Mouse (Mus musculus) ES-E14 (cell line): ENCODE measurements around the gene Slc25a39. TPM values are rescaled to one million over a fixed set of nuclear protein-coding genes. Genes with fewer than 3 reads are reported as not detected.

ENCODE experiments used
- DNase-seq: peaks from one replicate; pipeline ENCODE4 v3.0.0-alpha.2; 2013; ENCODE audit warnings: low read depth, low spot score
- H3K27ac ChIP-seq: 2 replicates; pipeline ENCODE4 v1.5.1; 2012; ENCODE audit warnings: low read depth, mild to moderate bottlenecking, low read length, moderate library complexity, mixed read lengths; ENCODE audit not compliant: poor library complexity, insufficient read depth, severe bottlenecking
- H3K36me3 ChIP-seq: 2 replicates; pipeline ENCODE4 v1.6.1; 2012; ENCODE audit warnings: mild to moderate bottlenecking, low read length, moderate library complexity, mixed read lengths; ENCODE audit not compliant: control insufficient read depth, poor library complexity, insufficient read depth, severe bottlenecking
- H3K4me1 ChIP-seq, 2 experiments: fragments of 150-350 bp in 1 of 2; sonication (generic) in 1 of 2; 2 replicates each; pipeline ENCODE4 v1.6.1; 2012; ENCODE audit warnings: low read length in 2 of 2, mild to moderate bottlenecking in 1 of 2, mixed read lengths in 1 of 2; ENCODE audit not compliant: control insufficient read depth in 2 of 2, insufficient read depth in 2 of 2, poor library complexity in 1 of 2
- H3K4me3 ChIP-seq, 2 experiments: fragments of 150-350 bp in 1 of 2; sonication (generic) in 1 of 2; 2 replicates each; pipeline ENCODE4 v1.5.1; 2012; ENCODE audit warnings: low read length in 2 of 2, low read depth in 1 of 2, mild to moderate bottlenecking in 1 of 2, mixed read lengths in 1 of 2; ENCODE audit not compliant: insufficient read depth in 1 of 2, poor library complexity in 1 of 2, severe bottlenecking in 1 of 2
- H3K9ac ChIP-seq: 2 replicates; pipeline ENCODE4 v1.6.1; 2012; ENCODE audit warnings: low read depth, mild to moderate bottlenecking, low read length, mixed read lengths; ENCODE audit not compliant: poor library complexity, insufficient read depth, severe bottlenecking
- H3K9me3 ChIP-seq: fragments of 150-350 bp; sonication (generic); 2 replicates; pipeline ENCODE4 v1.6.1; 2012; ENCODE audit warnings: low read depth, mild to moderate bottlenecking, low read length; ENCODE audit not compliant: control insufficient read depth, insufficient read depth
- CHD2 ChIP-seq: IDR thresholded peaks from 2 replicates; pipeline ENCODE4 v1.6.1; 2014; ENCODE audit warnings: mild to moderate bottlenecking, low read depth, low read length, inconsistent platforms
- HCFC1 ChIP-seq: IDR thresholded peaks from 2 replicates; pipeline ENCODE4 v1.6.1; 2012; ENCODE audit warnings: low read length, inconsistent platforms, borderline replicate concordance; ENCODE audit not compliant: insufficient read depth
- MAFK ChIP-seq: IDR thresholded peaks from 2 replicates; pipeline ENCODE4 v1.6.1; 2014; ENCODE audit warnings: mild to moderate bottlenecking, low read depth, low read length, inconsistent platforms; ENCODE audit not compliant: insufficient read depth
- ZC3H11A ChIP-seq: IDR thresholded peaks from 2 replicates; pipeline ENCODE4 v1.6.1; 2012; ENCODE audit warnings: low read depth, mild to moderate bottlenecking, inconsistent platforms, low read length, borderline replicate concordance
- ZNF384 ChIP-seq: IDR thresholded peaks from 2 replicates; pipeline ENCODE4 v1.6.1; 2012; ENCODE audit warnings: low read depth, low read length, inconsistent platforms
- in situ Hi-C, 2 experiments: fragments of 600-800 bp; cut with MboI; formaldehyde crosslinking; loops; one replicate each; pipeline ENCODE4 v1.15.1; 2025; ENCODE audit warnings: low sequenced_read_pairs in 2 of 2, inconsistent platforms in 1 of 2; ENCODE audit not compliant: unreplicated experiment in 2 of 2
- total RNA-seq: library from RNA; depleted of rRNA; stranded (reverse); fragments of 300-350 nt; gene quantifications from 2 replicates; pipeline ENCODE4 v1.2.3, GENCODE M21; 2012

The Slc25a39 gene
- total RNA-seq, 1 experiment = 152 TPM

DNA sequence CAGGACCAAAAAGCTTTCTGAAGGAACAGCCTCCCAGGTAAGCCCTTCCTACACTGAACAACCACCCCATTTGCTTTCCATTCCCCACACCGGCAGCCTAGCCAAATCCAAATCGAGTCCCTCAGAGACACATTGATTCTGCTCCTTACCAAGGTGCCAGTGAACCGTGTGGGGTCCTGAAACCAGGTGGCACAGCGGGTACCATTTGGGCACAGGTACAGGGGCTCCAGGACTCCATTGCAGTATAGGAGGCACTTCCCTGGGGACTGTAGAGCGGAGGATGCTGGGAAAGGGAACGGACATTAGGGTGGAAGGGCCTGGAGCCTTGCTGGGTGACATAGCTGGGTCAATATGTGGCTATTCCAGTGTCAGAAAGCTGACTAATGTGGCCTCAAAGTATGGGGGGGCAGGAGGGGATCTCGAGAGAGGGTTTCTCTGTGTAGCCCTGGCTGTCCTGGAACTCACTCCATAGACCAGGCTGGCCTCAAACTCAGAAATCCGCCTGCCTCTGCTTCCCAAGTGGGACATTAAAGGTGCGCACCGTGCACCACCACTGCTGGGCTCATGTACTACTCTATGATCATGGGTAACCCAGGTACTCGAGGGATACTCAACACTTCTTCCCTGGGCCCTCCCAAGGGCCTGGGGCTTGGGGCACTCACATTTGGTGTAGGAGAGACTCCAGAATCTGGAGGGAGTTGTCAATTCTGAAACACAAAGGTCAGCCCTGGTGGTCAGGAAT is 2.0 kb downstream of the Slc25a39 start:
- peak overlapping the region; percentile 75 to 94 for H3K4me3 ChIP-seq
- H3K4me1 ChIP-seq = peaks cover 0 to 18% of the 10 kb centered on the region in 2 experiments; a peak in 2 of 4 replicates
- no peaks in the 10 kb centered on the region for H3K9me3 ChIP-seq
- H3K36me3 ChIP-seq = peaks cover 42% of the 10 kb centered on the region
- peak overlapping the region; percentile 79 for H3K9ac ChIP-seq
- 0 out of 2 replicates have a peak overlapping the region, but pooled peaks have one; percentile 67 for H3K27ac ChIP-seq
- in situ Hi-C loops = no loop called here
- TF ChIP-seq HCFC1 = no peak
- no peak for TF ChIP-seq CHD2
- TF ChIP-seq MAFK = no peak
- no peak for TF ChIP-seq ZC3H11A
- TF ChIP-seq ZNF384 = no peak
- no peak for DNase-seq

DNA sequence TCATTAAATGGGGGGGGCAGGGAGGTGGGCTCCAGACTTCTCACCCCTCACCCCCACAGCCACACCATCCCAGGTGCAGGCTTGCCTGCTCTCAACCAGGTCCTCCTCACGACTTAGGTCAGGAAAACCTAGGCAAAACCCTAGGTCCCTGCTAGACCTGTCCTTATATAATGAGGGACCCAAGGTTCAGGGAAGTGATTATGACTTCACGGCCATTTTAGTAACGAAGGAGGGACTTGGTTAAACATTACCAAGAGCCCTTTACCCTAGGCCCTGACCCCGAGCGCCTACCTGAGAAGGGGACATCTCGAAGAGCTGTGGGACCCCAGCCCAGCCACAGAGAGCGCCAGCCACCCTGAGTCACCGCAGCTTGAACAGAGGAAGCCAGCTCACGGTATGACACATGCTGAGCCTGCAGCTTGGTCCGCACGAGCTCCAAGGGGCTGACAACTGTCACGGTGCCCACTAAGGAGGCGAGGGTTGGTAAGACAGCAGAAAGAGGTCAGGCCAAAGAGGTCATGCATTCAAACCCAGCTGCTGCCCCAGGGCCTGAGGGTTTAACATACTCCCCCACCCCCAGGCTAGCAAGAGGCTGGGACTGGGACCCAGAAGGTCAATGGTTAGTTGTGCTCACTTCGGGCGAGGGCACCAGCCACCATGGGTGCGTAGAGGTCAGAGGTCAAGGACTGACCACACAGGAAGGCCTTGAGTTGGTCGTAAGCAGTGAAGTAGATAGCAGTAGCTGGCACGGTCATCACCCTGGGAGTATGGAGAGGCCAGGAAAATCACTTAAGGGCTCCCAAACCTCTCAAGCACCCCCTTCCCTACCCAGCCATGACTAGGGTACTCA is 3.4 kb downstream of the Slc25a39 start:
- H3K9me3 ChIP-seq = no peaks in the 10 kb centered on the region
- in situ Hi-C loops = no loop called here
- no peak for DNase-seq
- no peak overlapping the region for H3K27ac ChIP-seq
- H3K4me3 ChIP-seq = no peak overlapping the region
- peaks cover 2 to 25% of the 10 kb centered on the region in 2 experiments; a peak in 2 of 4 replicates for H3K4me1 ChIP-seq
- no peak overlapping the region; the same call in 1 of the 2 replicates for H3K9ac ChIP-seq
- no peak for TF ChIP-seq CHD2
- TF ChIP-seq ZC3H11A = no peak
- no peak for TF ChIP-seq MAFK
- no peak for TF ChIP-seq HCFC1
- TF ChIP-seq ZNF384 = no peak
- H3K36me3 ChIP-seq = peaks cover 42% of the 10 kb centered on the region

- TF ChIP-seq MAFK = no peak
- no peak for TF ChIP-seq HCFC1
- TF ChIP-seq ZC3H11A = no peak
- no peak for TF ChIP-seq CHD2
- TF ChIP-seq ZNF384 = no peak
- in situ Hi-C loops = no loop called here
- peaks cover 2 to 24% of the 10 kb centered on the region in 2 experiments; a peak in 1 of 4 replicates for H3K4me1 ChIP-seq
- peaks cover 42% of the 10 kb centered on the region for H3K36me3 ChIP-seq
- H3K9ac ChIP-seq = no peak overlapping the region
- H3K4me3 ChIP-seq = no peak overlapping the region
- DNase-seq = no peak
- H3K27ac ChIP-seq = no peak overlapping the region
- H3K9me3 ChIP-seq = no peaks in the 10 kb centered on the region
Observed at GRCm38 (mm10) chr11:102403657-102404056, 4.1 kb downstream of the Slc25a39 start.

DNA sequence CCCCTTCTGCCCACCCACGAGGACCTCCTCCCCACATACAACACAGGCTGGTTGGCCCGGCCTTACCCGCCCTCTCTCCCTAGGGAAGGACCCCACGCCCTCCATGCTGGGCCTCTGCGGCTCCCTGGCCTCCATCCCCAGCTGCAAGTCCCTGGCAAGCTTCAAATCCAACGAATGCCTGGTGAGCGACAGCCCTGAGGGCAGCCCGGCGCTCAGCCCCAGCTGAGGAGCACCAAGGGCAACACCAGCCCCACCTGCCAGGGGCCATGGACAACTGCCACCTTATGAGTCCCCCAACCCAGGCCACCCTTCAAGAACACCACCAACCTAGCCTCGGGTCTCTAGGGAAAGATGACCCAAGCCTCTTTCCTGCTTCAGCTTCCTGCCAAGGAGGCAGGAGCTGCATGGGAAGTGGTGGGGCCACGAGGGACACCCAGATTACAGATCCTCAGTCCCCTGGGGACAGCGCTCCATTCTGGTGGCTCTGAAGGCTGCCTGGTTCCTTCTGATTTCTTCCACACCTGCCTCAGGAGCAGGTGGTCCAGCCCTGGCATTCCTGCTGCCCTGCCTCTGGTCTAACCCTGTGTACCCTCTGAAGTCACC is 5.7 kb downstream of the Slc25a39 start:
- H3K27ac ChIP-seq = no peak overlapping the region
- H3K9ac ChIP-seq = no peak overlapping the region
- H3K9me3 ChIP-seq = no peaks in the 10 kb centered on the region
- peaks cover 6 to 32% of the 10 kb centered on the region in 2 experiments; a peak in 2 of 4 replicates for H3K4me1 ChIP-seq
- in situ Hi-C loops = no loop called here
- DNase-seq = no peak
- TF ChIP-seq HCFC1 = no peak
- no peak for TF ChIP-seq CHD2
- TF ChIP-seq MAFK = no peak
- no peak for TF ChIP-seq ZC3H11A
- TF ChIP-seq ZNF384 = no peak
- H3K4me3 ChIP-seq = no peak overlapping the region
- peaks cover 42% of the 10 kb centered on the region for H3K36me3 ChIP-seq
